Mouse (Mus musculus) midbrain, embryonic 16.5 days (tissue): Measurements from ENCODE around the gene Flot2. TPM values are rescaled to one million over a fixed set of nuclear protein-coding genes. Genes with fewer than 3 reads are reported as not detected.

Experiments
- ATAC-seq: fragments of 200-750 bp; cut with Nextera tagmentation; 2 replicates; pipeline ENCODE4 v1.8.0; 2017; ENCODE audit warnings: moderate TSS enrichment
- H3K27ac ChIP-seq: fragments of 300-500 bp; sonication (generic); 2 replicates; pipeline ENCODE4 v1.5.1; 2014; ENCODE audit warnings: mild to moderate bottlenecking, low read length, mixed read lengths
- H3K27me3 ChIP-seq: fragments of 300-500 bp; sonication (generic); 2 replicates; pipeline ENCODE4 v1.6.1; 2014; ENCODE audit warnings: low read depth, low read length, mixed read lengths; ENCODE audit not compliant: control insufficient read depth, insufficient read depth
- H3K36me3 ChIP-seq: fragments of 300-500 bp; sonication (generic); 2 replicates; pipeline ENCODE4 v1.6.1; 2014; ENCODE audit warnings: mild to moderate bottlenecking, low read length, moderate library complexity, mixed read lengths; ENCODE audit not compliant: control insufficient read depth, insufficient read depth
- H3K4me1 ChIP-seq: fragments of 300-500 bp; sonication (generic); 2 replicates; pipeline ENCODE4 v1.6.1; 2014; ENCODE audit warnings: mild to moderate bottlenecking, low read length, mixed read lengths; ENCODE audit not compliant: control insufficient read depth, insufficient read depth
- H3K4me2 ChIP-seq: fragments of 300-500 bp; sonication (generic); 2 replicates; pipeline ENCODE4 v1.6.1; 2014; ENCODE audit warnings: mild to moderate bottlenecking, low read length, mixed read lengths
- H3K4me3 ChIP-seq: fragments of 300-500 bp; sonication (generic); 2 replicates; pipeline ENCODE4 v1.5.1; 2014; ENCODE audit warnings: low read depth, mild to moderate bottlenecking, low read length, moderate library complexity, mixed read lengths
- H3K9ac ChIP-seq: fragments of 300-500 bp; sonication (generic); 2 replicates; pipeline ENCODE4 v1.6.1; 2014; ENCODE audit warnings: low read depth, low read length, mixed read lengths
- H3K9me3 ChIP-seq: fragments of 300-500 bp; sonication (generic); replicated peaks from 2 replicates; pipeline ENCODE4 v1.6.1; 2014; ENCODE audit warnings: mild to moderate bottlenecking, low read length, mixed read lengths; ENCODE audit not compliant: control insufficient read depth, poor library complexity, severe bottlenecking
- WGBS: fragments of 180-500 bp; shearing (Covaris S2); extraction: QIAGEN DNeasy Blood & Tissue Kit; methylation state at CpG from one replicate; pipeline ENCODE4 v1.1.7; 2014; 5-methylcytosine and 5-hydroxymethylcytosine counted together
- polyA plus RNA-seq: library from polyadenylated mRNA; unstranded; fragments of >200 nt; fragmentation: Nextera tagmentation; extraction: Ambion mirVana; gene quantifications from 2 replicates; pipeline ENCODE4 v1.2.1, GENCODE M21; 2015

The Flot2 gene
- polyA plus RNA-seq = 71.7 and 83.4 TPM in 2 replicates

DNA sequence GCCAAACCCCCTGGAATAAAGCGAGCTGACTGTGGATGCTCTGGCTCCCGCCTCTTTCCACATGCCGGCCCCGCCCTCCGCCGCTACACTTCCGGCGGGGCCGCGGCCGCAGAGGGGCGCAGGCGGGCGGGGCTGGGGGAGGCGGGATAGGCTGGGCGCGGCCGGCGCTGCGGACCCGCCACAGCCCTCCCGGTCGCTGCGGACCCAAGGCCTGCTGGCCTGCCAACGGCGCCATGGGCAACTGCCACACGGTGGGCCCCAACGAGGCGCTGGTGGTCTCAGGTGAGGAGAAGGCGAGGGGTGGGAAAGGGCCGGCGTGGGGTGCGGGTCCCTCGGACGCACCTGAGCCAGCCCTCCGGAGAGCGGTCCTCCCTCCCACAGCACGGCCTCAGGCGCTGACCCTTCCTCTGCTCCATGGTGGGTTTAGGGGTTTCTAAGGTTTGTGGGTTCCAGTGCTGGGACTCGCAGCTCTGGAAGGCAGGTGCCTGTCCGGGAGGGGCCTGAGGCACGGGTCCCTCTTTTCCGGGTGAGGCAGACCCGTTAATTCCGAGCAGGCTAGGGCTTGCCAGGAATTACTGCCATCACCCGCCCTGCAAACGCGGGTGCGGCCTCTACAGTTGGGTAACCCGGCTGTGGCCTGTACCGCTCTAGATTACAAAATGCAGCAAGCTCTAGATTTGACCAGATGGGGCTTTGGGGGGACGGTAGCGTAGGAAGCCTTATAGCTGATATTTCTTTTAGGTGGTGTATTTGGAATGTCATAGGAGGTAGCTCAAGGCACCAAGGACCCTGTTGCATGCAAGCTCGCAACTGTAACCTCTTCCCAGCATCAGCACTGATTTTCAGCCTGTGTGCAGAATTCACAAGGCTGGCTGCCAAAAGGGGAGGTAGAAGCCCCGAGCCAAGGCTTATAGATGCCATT lies at the start of gene Flot2:
Flot2 (plus strand) TSS at position 101 of the 922 bp plus-strand sequence.
- Histone ChIP-seq H3K4me2 (peak within 1 kb of the TSS; percentile 82), H3K27me3 (no peaks in the 10 kb centered on the region), H3K27ac (peak within 1 kb of the TSS; percentile 85), H3K4me3 (peak within 1 kb of the TSS; percentile 74), H3K9me3 (no peaks in the 10 kb centered on the region), H3K4me1 (peaks cover 29% of the 10 kb centered on the region), H3K36me3 (peaks cover 4% of the 10 kb centered on the region), H3K9ac (peak within 1 kb of the TSS; percentile 88)
- WGBS = under 1% methylated on average over 54 of the region's 55 CpGs
- ATAC-seq = peak; percentile 84

GRCm38 (mm10) chr11:77989071-77989690 lies 48.5 kb upstream of the Flot2 start:
- Histone ChIP-seq H3K4me3 (no peak overlapping the region), H3K9ac (no peak overlapping the region), H3K27ac (no peak overlapping the region), H3K4me2 (no peak overlapping the region), H3K36me3 (no peaks in the 10 kb centered on the region; the same call in 1 of the 2 replicates), H3K9me3 (no peaks in the 10 kb centered on the region), H3K27me3 (no peaks in the 10 kb centered on the region), H3K4me1 (peaks cover 14% of the 10 kb centered on the region)
- ATAC-seq = no peak
- WGBS = 93% methylated on average over 13 of the region's 13 CpGs

GRCm38 (mm10) chr11:77995556-77995955 lies 42.2 kb upstream of the Flot2 start:
- 83% methylated on average over 1 of the region's 1 CpGs for whole genome bisulfite sequencing
- Histone ChIP-seq H3K4me2 (no peak overlapping the region), H3K27me3 (no peaks in the 10 kb centered on the region), H3K9me3 (no peaks in the 10 kb centered on the region), H3K36me3 (no peaks in the 10 kb centered on the region), H3K4me3 (no peak overlapping the region), H3K4me1 (no peaks in the 10 kb centered on the region), H3K27ac (no peak overlapping the region), H3K9ac (no peak overlapping the region)
- no peak for ATAC-seq

DNA sequence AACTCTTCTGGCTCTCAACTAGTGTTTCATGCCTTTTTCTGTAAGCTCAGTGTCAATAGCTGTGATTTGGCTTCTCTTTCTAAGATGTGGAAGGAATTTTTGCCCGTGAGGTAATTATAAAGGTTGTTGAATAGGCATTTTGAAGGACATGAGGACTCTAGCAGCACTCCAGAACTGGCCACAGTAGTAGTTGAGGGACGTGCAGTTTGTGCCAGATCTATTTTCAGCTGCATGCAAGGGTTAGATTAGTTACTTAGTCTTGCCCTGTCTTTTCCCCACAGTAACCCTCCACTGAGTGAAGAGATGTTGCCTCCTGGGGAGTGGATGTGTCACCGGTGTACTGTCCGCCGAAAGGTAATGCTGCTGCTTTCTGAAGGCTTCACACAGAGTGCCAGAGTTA lies 31.3 kb upstream of the Flot2 start:
- Histone ChIP-seq H3K36me3 (peaks cover 32% of the 10 kb centered on the region), H3K27ac (no peak overlapping the region), H3K27me3 (no peaks in the 10 kb centered on the region), H3K9me3 (no peaks in the 10 kb centered on the region), H3K4me3 (no peak overlapping the region), H3K4me1 (peaks cover 2% of the 10 kb centered on the region; the same call in 1 of the 2 replicates), H3K4me2 (no peak overlapping the region), H3K9ac (no peak overlapping the region)
- ATAC-seq = no peak
- 96% methylated on average over 5 of the region's 5 CpGs for WGBS

GRCm38 (mm10) chr11:78019676-78020075 lies 18.1 kb upstream of the Flot2 start:
- Histone ChIP-seq H3K4me3 (no peak overlapping the region), H3K27me3 (no peaks in the 10 kb centered on the region), H3K4me2 (no peak overlapping the region), H3K4me1 (no peaks in the 10 kb centered on the region), H3K9ac (no peak overlapping the region), H3K9me3 (no peaks in the 10 kb centered on the region), H3K36me3 (peaks cover 41% of the 10 kb centered on the region), H3K27ac (no peak overlapping the region)
- ATAC-seq = 0 out of 2 replicates have a peak, but pooled peaks have one; percentile 66
- 23% methylated on average over 4 of the region's 4 CpGs for WGBS

DNA sequence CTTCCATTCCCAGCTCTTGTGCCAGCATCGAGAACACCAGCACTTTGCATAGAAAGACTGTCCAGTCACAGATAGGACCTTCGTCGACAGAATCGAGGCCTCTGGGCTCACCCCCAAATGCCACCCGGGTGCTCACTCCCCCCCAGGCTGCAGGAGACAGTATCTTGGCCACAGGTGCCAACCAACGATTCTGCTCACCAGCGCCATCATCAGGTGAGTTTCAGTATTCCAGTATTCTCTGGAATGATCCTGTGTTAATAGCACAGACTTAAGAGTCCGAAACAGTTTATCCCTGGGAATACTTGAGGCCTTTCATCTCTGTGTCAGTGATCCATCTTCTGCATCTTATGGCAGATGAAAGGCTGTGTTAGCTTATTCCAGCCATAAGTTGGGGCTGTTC lies 14.1 kb upstream of the Flot2 start:
- no peak for ATAC-seq
- no peaks in the 10 kb centered on the region for H3K4me1 ChIP-seq
- no peak overlapping the region for H3K27ac ChIP-seq
- H3K9me3 ChIP-seq = no peaks in the 10 kb centered on the region
- H3K4me3 ChIP-seq = no peak overlapping the region
- no peak overlapping the region for H3K9ac ChIP-seq
- H3K4me2 ChIP-seq = no peak overlapping the region
- H3K27me3 ChIP-seq = no peaks in the 10 kb centered on the region
- peaks cover 52% of the 10 kb centered on the region for H3K36me3 ChIP-seq
- WGBS = 84% methylated on average over 8 of the region's 8 CpGs

GRCm38 (mm10) chr11:78029240-78029639 lies 8.5 kb upstream of the Flot2 start:
- Histone ChIP-seq H3K36me3 (peaks cover 40% of the 10 kb centered on the region), H3K9ac (no peak overlapping the region), H3K27me3 (no peaks in the 10 kb centered on the region), H3K9me3 (no peaks in the 10 kb centered on the region), H3K4me1 (peaks cover 18% of the 10 kb centered on the region), H3K4me2 (no peak overlapping the region), H3K4me3 (no peak overlapping the region), H3K27ac (no peak overlapping the region)
- ATAC-seq = no peak
- WGBS = 94% methylated on average over 8 of the region's 8 CpGs

- no peak overlapping the region for H3K4me2 ChIP-seq
- no peak overlapping the region for H3K4me3 ChIP-seq
- ATAC-seq = no peak
- H3K9me3 ChIP-seq = no peaks in the 10 kb centered on the region
- no peaks in the 10 kb centered on the region for H3K27me3 ChIP-seq
- H3K4me1 ChIP-seq = peaks cover 21% of the 10 kb centered on the region
- H3K9ac ChIP-seq = no peak overlapping the region
- no peak overlapping the region for H3K27ac ChIP-seq
- H3K36me3 ChIP-seq = peaks cover 33% of the 10 kb centered on the region
- 79% methylated on average over 2 of the region's 2 CpGs for WGBS
Observed at GRCm38 (mm10) chr11:78030600-78030999, 7.1 kb upstream of the Flot2 start.

GRCm38 (mm10) chr11:78031389-78031788 lies 6.3 kb upstream of the Flot2 start:
- ATAC-seq = no peak
- Histone ChIP-seq H3K9ac (no peak overlapping the region), H3K4me1 (peaks cover 21% of the 10 kb centered on the region), H3K4me3 (peak overlapping the region; percentile 61), H3K4me2 (peak overlapping the region; percentile 74), H3K27ac (peak overlapping the region; percentile 96; the same call in 1 of the 2 replicates), H3K27me3 (no peaks in the 10 kb centered on the region), H3K9me3 (no peaks in the 10 kb centered on the region), H3K36me3 (peaks cover 33% of the 10 kb centered on the region)
- WGBS = 47% methylated on average over 6 of the region's 6 CpGs
